Mouse (Mus musculus) brain, embryonic 14.5 days (tissue): ENCODE measurements around the gene Bmi1.

Source experiments
- CTCF ChIP-seq: fragments of 200-500 bp; IDR thresholded peaks from 2 replicates; pipeline ENCODE4 v1.5.1; 2012; ENCODE audit warnings: inconsistent platforms, mild to moderate bottlenecking, moderate library complexity, borderline replicate concordance; ENCODE audit not compliant: insufficient read depth, insufficient read length; ENCODE audit errors: extremely low read depth
- POLR2A ChIP-seq: fragments of 200-500 bp; IDR thresholded peaks from 2 replicates; pipeline ENCODE4 v1.6.1; 2012; ENCODE audit warnings: mild to moderate bottlenecking, inconsistent platforms, borderline replicate concordance; ENCODE audit not compliant: poor library complexity, insufficient read depth, insufficient read length, severe bottlenecking; ENCODE audit errors: extremely low read depth

DNA sequence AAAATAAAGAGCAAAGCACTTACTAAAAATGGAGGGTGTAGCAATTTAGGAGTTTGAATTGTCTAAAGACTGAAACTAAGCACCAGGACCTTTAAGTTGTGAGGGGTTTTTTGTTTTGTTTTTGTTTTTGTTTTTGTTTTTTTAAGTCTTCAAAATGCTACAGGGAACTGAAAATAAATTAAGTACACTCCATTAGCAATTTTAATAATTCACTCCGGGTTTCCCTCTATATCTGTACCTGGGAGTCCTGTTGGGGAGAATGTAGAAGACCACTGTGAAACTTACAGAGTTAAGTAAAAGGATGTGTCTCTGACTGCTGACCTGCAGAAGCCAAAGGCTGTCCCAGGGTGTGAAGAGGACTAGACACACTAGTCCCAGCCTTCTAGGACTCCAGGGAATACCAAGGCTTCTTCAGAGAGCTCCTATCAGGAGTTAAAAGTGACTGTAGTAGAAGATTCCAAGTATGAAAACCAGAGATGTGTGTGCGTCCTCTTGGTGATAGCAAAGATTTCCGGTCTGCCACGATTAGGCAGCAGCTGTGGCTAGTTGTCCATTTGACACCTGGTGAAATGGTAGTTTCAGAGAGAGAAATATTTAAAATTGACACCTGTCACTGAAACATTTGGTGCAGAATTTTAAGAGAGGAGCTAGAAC, 20.9 kb downstream of the Bmi1 start:
- no peak for TF ChIP-seq CTCF
- no peak for TF ChIP-seq POLR2A
